Mouse (Mus musculus): Measurements from ENCODE around the gene H2afx. TPM values are rescaled to one million over a fixed set of nuclear protein-coding genes. Genes with fewer than 3 reads are reported as not detected.

Gene H2afx
- total RNA-seq, 1 experiment: 967 TPM

DNA sequence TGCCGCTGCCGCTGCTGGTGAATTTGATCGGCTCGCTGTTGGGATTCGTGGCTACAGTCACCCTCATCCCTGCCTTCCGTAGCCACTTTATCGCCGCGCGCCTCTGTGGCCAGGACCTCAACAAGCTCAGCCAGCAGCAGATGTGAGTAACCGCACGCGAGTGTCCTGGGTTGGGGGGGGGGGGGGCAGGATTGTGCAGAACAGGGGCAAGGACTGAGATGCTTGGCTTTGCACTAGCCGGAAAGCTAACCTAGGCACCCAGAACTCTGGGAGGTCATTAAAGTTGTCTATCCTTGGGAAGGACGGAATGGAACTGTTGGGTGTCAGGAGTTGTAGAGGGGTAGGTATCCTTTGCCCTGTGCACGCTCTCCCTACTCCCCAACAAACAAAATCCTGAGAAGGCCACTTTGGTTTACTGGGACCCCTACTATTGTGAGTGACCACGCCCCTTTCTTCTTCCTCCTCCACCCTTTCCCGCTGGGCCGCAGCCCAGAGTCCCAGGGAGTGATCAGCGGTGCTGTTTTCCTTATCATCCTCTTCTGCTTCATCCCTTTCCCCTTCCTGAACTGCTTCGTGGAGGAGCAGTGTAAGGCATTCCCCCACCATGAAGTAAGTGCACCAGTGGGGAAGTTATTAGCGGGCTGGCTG, 7.3 kb upstream of the H2afx start:
- H3K4me3 ChIP-seq (ENCODE audit: insufficient read depth in 1 of 2, low read depth in 1 of 2, low read length in 2 of 2, poor library complexity in 1 of 2, severe bottlenecking in 1 of 2): peak overlapping the region; percentile 77 to 92
- in situ Hi-C loops (cut with MboI; ENCODE audit: low sequenced_read_pairs in 2 of 2, unreplicated experiment in 2 of 2): no loop called here
- TF ChIP-seq HCFC1 (IDR thresholded peaks at IDR 0.05; ENCODE audit: borderline replicate concordance, insufficient read depth, low read length): 0 out of 2 replicates have a peak, but pooled peaks have one; percentile 35
- no peak for TF ChIP-seq MAFK (IDR thresholded peaks at IDR 0.05; ENCODE audit: insufficient read depth, low read depth, low read length)

DNA sequence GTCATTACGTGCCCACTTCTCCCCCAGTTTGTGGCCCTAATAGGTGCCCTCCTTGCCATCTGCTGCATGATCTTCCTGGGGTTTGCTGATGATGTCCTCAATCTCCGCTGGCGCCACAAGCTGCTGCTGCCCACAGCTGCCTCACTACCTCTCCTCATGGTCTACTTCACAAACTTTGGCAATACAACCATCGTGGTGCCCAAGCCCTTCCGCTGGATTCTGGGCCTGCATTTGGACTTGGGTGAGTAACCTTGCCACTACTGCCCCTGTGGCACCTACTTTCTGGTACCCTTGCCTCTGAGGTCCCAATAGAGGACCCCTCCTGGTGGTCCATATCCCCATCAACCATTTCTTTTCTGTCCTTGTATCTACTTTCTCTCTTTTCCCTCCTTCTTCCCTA, 6.6 kb upstream of the H2afx start:
- no peak overlapping the region for H3K27ac ChIP-seq (ENCODE audit: insufficient read depth, low read depth, low read length, poor library complexity, severe bottlenecking)
- H3K4me3 ChIP-seq (ENCODE audit: insufficient read depth in 1 of 2, low read depth in 1 of 2, low read length in 2 of 2, poor library complexity in 1 of 2, severe bottlenecking in 1 of 2): peak overlapping the region; percentile 77 to 92
- in situ Hi-C loops (cut with MboI; ENCODE audit: low sequenced_read_pairs in 2 of 2, unreplicated experiment in 2 of 2): no loop called here
- TF ChIP-seq HCFC1 (IDR thresholded peaks at IDR 0.05; ENCODE audit: borderline replicate concordance, insufficient read depth, low read length): no peak
- TF ChIP-seq ZNF384 (IDR thresholded peaks at IDR 0.05; ENCODE audit: low read depth, low read length): no peak
- TF ChIP-seq MAFK (IDR thresholded peaks at IDR 0.05; ENCODE audit: insufficient read depth, low read depth, low read length): no peak
- TF ChIP-seq ZC3H11A (IDR thresholded peaks at IDR 0.05; ENCODE audit: borderline replicate concordance, low read depth, low read length): no peak
- no peak for TF ChIP-seq CHD2 (IDR thresholded peaks at IDR 0.05; ENCODE audit: low read depth, low read length)
- no peaks in the 10 kb centered on the region for H3K9me3 ChIP-seq (ENCODE audit: control insufficient read depth, insufficient read depth, low read depth, low read length)
- no peak for DNase-seq (ENCODE audit: low read depth, low spot score)
- H3K4me1 ChIP-seq (ENCODE audit: control insufficient read depth in 2 of 2, insufficient read depth in 2 of 2, low read length in 2 of 2, poor library complexity in 1 of 2): peaks cover 0 to 6% of the 10 kb centered on the region in 2 experiments; a peak in 1 of 4 replicates
- peaks cover 10% of the 10 kb centered on the region; the same call in 1 of the 2 replicates for H3K36me3 ChIP-seq (ENCODE audit: control insufficient read depth, insufficient read depth, low read length, poor library complexity, severe bottlenecking)
- H3K9ac ChIP-seq (ENCODE audit: insufficient read depth, low read depth, low read length, poor library complexity, severe bottlenecking): peak overlapping the region; percentile 92; the same call in 1 of the 2 replicates

More for the DNA sequence above, 7.3 kb upstream of the H2afx start:
- Histone ChIP-seq H3K4me1 (ENCODE audit: control insufficient read depth in 2 of 2, insufficient read depth in 2 of 2, low read length in 2 of 2, poor library complexity in 1 of 2) (peaks cover 2 to 3% of the 10 kb centered on the region in 2 experiments; a peak in 2 of 4 replicates), H3K27ac (ENCODE audit: insufficient read depth, low read depth, low read length, poor library complexity, severe bottlenecking) (peak overlapping the region; percentile 59), H3K9me3 (ENCODE audit: control insufficient read depth, insufficient read depth, low read depth, low read length) (no peaks in the 10 kb centered on the region), H3K36me3 (ENCODE audit: control insufficient read depth, insufficient read depth, low read length, poor library complexity, severe bottlenecking) (peaks cover 6% of the 10 kb centered on the region; the same call in 1 of the 2 replicates), H3K9ac (ENCODE audit: insufficient read depth, low read depth, low read length, poor library complexity, severe bottlenecking) (peak overlapping the region; percentile 92)
- DNase-seq (ENCODE audit: low read depth, low spot score): no peak

DNA sequence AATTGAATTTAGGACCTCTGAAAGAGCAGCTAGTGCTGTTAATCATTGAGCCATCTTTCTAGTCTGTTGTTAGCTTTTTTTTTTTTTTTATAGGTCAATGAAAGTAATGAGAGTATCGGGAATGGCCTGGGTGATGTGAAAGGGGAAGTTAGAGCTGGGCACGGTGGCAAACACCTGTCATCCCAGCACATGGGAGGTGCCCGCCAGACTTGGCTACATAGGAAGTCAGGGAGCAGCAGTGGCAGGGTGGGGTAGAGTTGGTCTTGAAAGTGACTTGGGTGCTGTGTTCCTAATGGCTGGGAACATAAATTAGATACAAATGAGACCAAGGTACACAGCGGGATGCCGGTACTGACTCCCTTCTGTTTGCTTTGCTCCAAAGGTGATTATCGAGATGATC, 3.8 kb upstream of the H2afx start:
- no peak for DNase-seq (ENCODE audit: low read depth, low spot score)
- in situ Hi-C loops (cut with MboI; ENCODE audit: low sequenced_read_pairs in 2 of 2, unreplicated experiment in 2 of 2): no loop called here

GRCm38 (mm10) chr9:44332918-44333638, 1.4 kb upstream of the H2afx start:
- Histone ChIP-seq H3K4me3 (ENCODE audit: insufficient read depth in 1 of 2, low read depth in 1 of 2, low read length in 2 of 2, poor library complexity in 1 of 2, severe bottlenecking in 1 of 2) (peak overlapping the region; percentile 48 to 54; a peak in 3 of 4 replicates), H3K9ac (ENCODE audit: insufficient read depth, low read depth, low read length, poor library complexity, severe bottlenecking) (no peak overlapping the region), H3K4me1 (ENCODE audit: control insufficient read depth in 2 of 2, insufficient read depth in 2 of 2, low read length in 2 of 2, poor library complexity in 1 of 2) (peaks cover 0 to 7% of the 10 kb centered on the region in 2 experiments; a peak in 1 of 4 replicates), H3K9me3 (ENCODE audit: control insufficient read depth, insufficient read depth, low read depth, low read length) (no peaks in the 10 kb centered on the region), H3K36me3 (ENCODE audit: control insufficient read depth, insufficient read depth, low read length, poor library complexity, severe bottlenecking) (peaks cover 30% of the 10 kb centered on the region), H3K27ac (ENCODE audit: insufficient read depth, low read depth, low read length, poor library complexity, severe bottlenecking) (peak overlapping the region; percentile 87; the same call in 1 of the 2 replicates)
- peak; percentile 56 for DNase-seq (ENCODE audit: low read depth, low spot score)
- no peak for TF ChIP-seq MAFK (IDR thresholded peaks at IDR 0.05; ENCODE audit: insufficient read depth, low read depth, low read length)
- no peak for TF ChIP-seq CHD2 (IDR thresholded peaks at IDR 0.05; ENCODE audit: low read depth, low read length)
- TF ChIP-seq HCFC1 (IDR thresholded peaks at IDR 0.05; ENCODE audit: borderline replicate concordance, insufficient read depth, low read length): no peak
- TF ChIP-seq ZC3H11A (IDR thresholded peaks at IDR 0.05; ENCODE audit: borderline replicate concordance, low read depth, low read length): no peak
- TF ChIP-seq ZNF384 (IDR thresholded peaks at IDR 0.05; ENCODE audit: low read depth, low read length): no peak
- in situ Hi-C loops (cut with MboI; ENCODE audit: low sequenced_read_pairs in 2 of 2, unreplicated experiment in 2 of 2): no loop called here

More for the DNA sequence above, 3.8 kb upstream of the H2afx start:
- Histone ChIP-seq H3K4me1 (ENCODE audit: control insufficient read depth in 2 of 2, insufficient read depth in 2 of 2, low read length in 2 of 2, poor library complexity in 1 of 2) (peaks cover 0 to 6% of the 10 kb centered on the region in 2 experiments; a peak in 1 of 4 replicates), H3K36me3 (ENCODE audit: control insufficient read depth, insufficient read depth, low read length, poor library complexity, severe bottlenecking) (peaks cover 19% of the 10 kb centered on the region; the same call in 1 of the 2 replicates), H3K9ac (ENCODE audit: insufficient read depth, low read depth, low read length, poor library complexity, severe bottlenecking) (no peak overlapping the region), H3K27ac (ENCODE audit: insufficient read depth, low read depth, low read length, poor library complexity, severe bottlenecking) (no peak overlapping the region), H3K4me3 (ENCODE audit: insufficient read depth in 1 of 2, low read depth in 1 of 2, low read length in 2 of 2, poor library complexity in 1 of 2, severe bottlenecking in 1 of 2) (no peak overlapping the region), H3K9me3 (ENCODE audit: control insufficient read depth, insufficient read depth, low read depth, low read length) (no peaks in the 10 kb centered on the region)
- no peak for TF ChIP-seq HCFC1 (IDR thresholded peaks at IDR 0.05; ENCODE audit: borderline replicate concordance, insufficient read depth, low read length)
- no peak for TF ChIP-seq ZC3H11A (IDR thresholded peaks at IDR 0.05; ENCODE audit: borderline replicate concordance, low read depth, low read length)
- no peak for TF ChIP-seq MAFK (IDR thresholded peaks at IDR 0.05; ENCODE audit: insufficient read depth, low read depth, low read length)
- TF ChIP-seq ZNF384 (IDR thresholded peaks at IDR 0.05; ENCODE audit: low read depth, low read length): no peak
- TF ChIP-seq CHD2 (IDR thresholded peaks at IDR 0.05; ENCODE audit: low read depth, low read length): no peak
